Mouse (Mus musculus) cerebellum, postnatal 25 days (tissue): ENCODE data around the gene Psmg3.
A peak's percentile ranks its signal among the peaks of the same experiment; 100 is the strongest.

Experiments used
- DNase-seq, 2 experiments: peaks; one replicate each; pipeline ENCODE4 v3.0.0; 2021; ENCODE audit warnings: mixed read lengths in 2 of 2

Psmg3 gene

GRCm38 (mm10) chr5:139793338-139794089 is 33.2 kb downstream of the Psmg3 start:
- DNase-seq, result no peak

- DNase-seq, result no peak
These were observed 33.7 kb downstream of the Psmg3 start for GRCm38 (mm10) chr5:139792966-139793337.

DNA sequence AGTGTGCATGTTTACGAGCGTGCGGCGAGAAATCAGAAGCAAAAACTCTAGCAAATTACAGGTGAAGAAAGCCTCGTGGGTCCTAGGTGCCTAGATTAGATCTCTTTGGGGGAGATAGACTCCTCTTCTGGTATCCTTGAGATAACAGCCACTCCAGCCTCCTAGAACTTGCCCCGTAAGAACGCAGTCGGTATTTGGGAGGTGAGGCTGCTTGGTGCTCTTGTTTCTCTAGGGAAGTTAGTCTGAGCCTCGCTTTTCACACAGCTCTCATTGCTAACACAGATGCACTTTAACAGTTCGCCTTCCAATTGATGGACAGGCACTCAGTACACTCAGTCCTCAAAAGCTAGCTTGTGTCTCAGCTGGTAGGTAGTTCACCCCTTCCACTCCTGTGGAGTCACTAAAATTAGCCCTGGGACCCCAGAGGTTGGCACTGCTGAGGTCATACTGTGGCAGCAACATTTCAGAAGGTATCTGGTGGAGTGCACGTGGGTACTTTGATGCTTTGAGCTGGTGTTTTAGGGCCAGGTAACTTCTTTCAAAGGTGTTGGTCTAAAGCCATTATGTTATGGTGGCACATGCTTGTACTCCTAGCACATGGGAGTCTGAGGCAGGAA is 34.4 kb downstream of the Psmg3 start:
- DNase-seq, result no peak

DNA sequence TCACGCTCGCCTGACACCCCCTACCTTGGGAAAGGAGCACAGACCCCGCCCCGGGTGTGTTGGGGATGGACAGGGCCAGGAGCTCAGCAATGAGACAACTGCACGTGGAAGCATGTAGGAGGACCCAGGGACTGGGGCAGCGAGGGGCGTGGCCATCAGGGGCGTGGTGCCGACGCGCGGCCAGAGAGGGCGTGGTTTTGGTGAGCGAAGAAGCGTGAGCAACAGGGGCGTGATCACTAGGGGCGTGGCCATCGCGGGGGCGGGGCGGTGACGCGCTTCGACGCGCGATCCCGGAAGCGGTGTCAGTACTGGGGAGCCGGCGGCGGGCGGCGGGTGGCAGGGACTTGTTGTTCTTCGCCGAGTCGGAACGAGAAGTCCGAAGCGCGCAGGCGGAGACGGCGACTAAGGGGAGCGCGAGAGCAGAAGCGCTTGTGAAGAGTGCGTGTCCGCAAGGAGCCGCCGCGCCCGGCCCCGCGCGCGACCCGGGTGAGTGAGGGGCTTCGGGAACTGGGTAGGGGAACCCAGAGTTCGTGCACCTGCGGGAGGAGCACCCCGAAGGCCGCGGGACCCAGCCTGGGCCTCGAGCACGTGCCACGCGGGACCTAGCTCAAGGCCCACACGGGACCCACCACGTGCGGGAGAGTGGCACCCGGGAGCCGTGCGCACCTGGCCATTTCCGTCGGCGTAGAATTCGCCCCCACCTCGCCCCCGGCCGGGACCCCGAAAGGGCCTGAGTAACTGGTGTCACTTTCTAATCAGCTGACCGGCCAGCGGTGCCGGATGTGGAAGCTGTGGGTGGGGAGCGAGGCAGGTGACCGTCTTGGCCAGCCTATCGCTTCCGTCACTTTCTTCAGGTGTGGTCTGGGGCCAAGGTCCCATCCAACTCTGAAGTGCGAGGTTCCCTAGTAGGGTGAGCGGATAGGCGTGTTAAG is 35.2 kb downstream of the Psmg3 start, which contains the start of gene Mafk:
Mafk (plus strand) TSS at position 287 of the 932 bp plus-strand sequence.
- DNase-seq, result peak; percentile 84 to 91

- no peak for DNase-seq
These were observed 37.2 kb downstream of the Psmg3 start for GRCm38 (mm10) chr5:139789466-139789865.

DNA sequence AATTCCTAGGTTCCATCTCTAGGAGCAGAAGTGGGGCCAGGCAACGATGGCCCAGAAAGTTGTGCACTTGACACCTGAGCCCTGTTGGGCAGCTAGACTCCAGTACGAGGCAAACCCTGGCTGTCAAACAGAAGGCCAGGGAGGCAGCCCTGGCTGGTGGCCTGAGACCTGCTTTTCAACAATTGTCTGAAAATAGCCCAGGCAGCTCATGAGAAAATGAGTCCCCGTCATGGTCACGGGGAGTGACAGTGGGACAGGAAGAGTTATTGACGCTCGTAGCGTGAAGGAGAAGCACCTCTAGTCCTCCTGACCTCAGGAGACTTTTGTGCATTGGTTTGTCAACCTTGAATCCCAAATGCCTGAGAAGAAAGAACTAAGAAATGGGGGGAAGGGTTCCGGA is 45.3 kb downstream of the Psmg3 start:
- no peak for DNase-seq

DNA sequence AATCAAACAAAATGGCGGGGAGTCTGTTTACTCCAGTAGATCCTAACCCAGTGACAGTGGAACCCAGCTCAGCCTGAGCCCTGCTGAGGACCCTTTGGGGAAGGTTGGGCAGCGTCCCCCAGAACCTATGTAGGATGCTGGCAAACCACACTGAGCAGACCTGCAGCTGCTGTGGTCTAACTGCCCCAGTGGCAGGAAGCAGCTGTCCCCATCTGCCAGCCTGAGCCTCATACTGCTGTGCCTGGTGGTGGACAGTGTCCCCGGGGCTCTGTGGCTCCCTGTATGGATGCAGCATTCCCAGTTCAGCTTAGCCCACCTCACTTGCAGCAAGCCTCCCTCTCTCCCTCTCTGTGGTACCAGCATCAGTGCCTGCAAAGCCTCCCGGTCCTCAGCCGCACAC is 49.7 kb downstream of the Psmg3 start:
- DNase-seq, result no peak

GRCm38 (mm10) chr5:139775216-139775926 is 51.3 kb downstream of the Psmg3 start, which contains the start of gene Ints1:
Gene Ints1 (minus strand): TSS chr5:139775674.
- DNase-seq, result peak; percentile 96 to 99
